Mouse (Mus musculus) forebrain, embryonic 10.5 days (tissue): ENCODE results near the gene Hoxb4. TPM values are rescaled to one million over a fixed set of nuclear protein-coding genes. Genes with fewer than 3 reads are reported as not detected.
A peak's percentile ranks its signal among the peaks of the same experiment; 100 is the strongest.

Source experiments
- DNase-seq: peaks from one replicate; pipeline ENCODE4 v3.0.0-alpha.2; 2017; ENCODE audit warnings: low spot score; ENCODE audit errors: extremely low spot score
- H3K27ac ChIP-seq: fragments of 300-500 bp; sonication (generic); 2 replicates; pipeline ENCODE4 v1.5.1; 2016; ENCODE audit warnings: mild to moderate bottlenecking
- H3K27me3 ChIP-seq: fragments of 300-500 bp; sonication (generic); 2 replicates; pipeline ENCODE4 v1.6.1; 2016; ENCODE audit warnings: mild to moderate bottlenecking; ENCODE audit not compliant: poor library complexity, severe bottlenecking
- H3K36me3 ChIP-seq: fragments of 300-500 bp; sonication (generic); replicated peaks from 2 replicates; pipeline ENCODE4 v1.6.1; 2016; ENCODE audit warnings: mild to moderate bottlenecking, moderate library complexity
- H3K4me1 ChIP-seq: fragments of 300-500 bp; sonication (generic); 2 replicates; pipeline ENCODE4 v1.6.1; 2016
- H3K4me3 ChIP-seq: fragments of 300-500 bp; sonication (generic); 2 replicates; pipeline ENCODE4 v1.5.1; 2016; ENCODE audit warnings: mild to moderate bottlenecking, moderate library complexity
- H3K9me3 ChIP-seq: fragments of 300-500 bp; sonication (generic); 2 replicates; pipeline ENCODE4 v1.6.1; 2016; ENCODE audit warnings: mild to moderate bottlenecking, moderate library complexity
- WGBS: fragments of 180-500 bp; shearing (Covaris S2); methylation state at CpG from one replicate; pipeline ENCODE4 v1.1.7; 2016; 5-methylcytosine and 5-hydroxymethylcytosine counted together
- polyA plus RNA-seq: library from polyadenylated mRNA; unstranded; fragments of >200 nt; fragmentation: Nextera tagmentation; extraction: Ambion mirVana; gene quantifications from 2 replicates; pipeline ENCODE4 v1.2.1, GENCODE M21; 2016

Gene Hoxb4
- polyA plus RNA-seq, 1 experiment from 2014 or later, result not detected

GRCm38 (mm10) chr11:96316696-96317607 is 1.1 kb upstream of the Hoxb4 start:
- no peak for DNase-seq
- Histone ChIP-seq H3K27ac (no peak overlapping the region), H3K9me3 (no peaks in the 10 kb centered on the region), H3K4me3 (no peak overlapping the region), H3K4me1 (peaks cover 24% of the 10 kb centered on the region), H3K27me3 (peaks cover 100% of the 10 kb centered on the region), H3K36me3 (no peaks in the 10 kb centered on the region)
- 4% methylated on average over 18 of the region's 18 CpGs for WGBS

GRCm38 (mm10) chr11:96318368-96319070 is 452 bp downstream of the Hoxb4 start:
- Histone ChIP-seq H3K4me1 (peaks cover 20% of the 10 kb centered on the region), H3K27me3 (peaks cover 100% of the 10 kb centered on the region), H3K9me3 (no peaks in the 10 kb centered on the region), H3K27ac (no peak overlapping the region), H3K36me3 (no peaks in the 10 kb centered on the region), H3K4me3 (peak overlapping the region; percentile 48)
- peak; percentile 76 for DNase-seq
- WGBS, result under 1% methylated on average over 41 of the region's 45 CpGs

- Histone ChIP-seq H3K36me3 (no peaks in the 10 kb centered on the region), H3K9me3 (no peaks in the 10 kb centered on the region), H3K27ac (no peak overlapping the region), H3K27me3 (peaks cover 100% of the 10 kb centered on the region), H3K4me1 (peaks cover 20% of the 10 kb centered on the region), H3K4me3 (peak overlapping the region; percentile 48)
- WGBS, result under 1% methylated on average over 34 of the region's 34 CpGs
- no peak for DNase-seq
These were observed 1.2 kb downstream of the Hoxb4 start for GRCm38 (mm10) chr11:96319071-96319902.

- WGBS, result under 1% methylated on average over 29 of the region's 29 CpGs
- H3K27me3 ChIP-seq, result peaks cover 100% of the 10 kb centered on the region
- no peak overlapping the region for H3K27ac ChIP-seq
- H3K4me1 ChIP-seq, result peaks cover 20% of the 10 kb centered on the region
- no peak for DNase-seq
- H3K9me3 ChIP-seq, result no peaks in the 10 kb centered on the region
- no peaks in the 10 kb centered on the region for H3K36me3 ChIP-seq
- H3K4me3 ChIP-seq, result no peak overlapping the region
These were observed 1.8 kb downstream of the Hoxb4 start for GRCm38 (mm10) chr11:96319910-96320309.

GRCm38 (mm10) chr11:96320688-96321087 is 2.6 kb downstream of the Hoxb4 start:
- H3K27me3 ChIP-seq, result peaks cover 100% of the 10 kb centered on the region
- peaks cover 20% of the 10 kb centered on the region for H3K4me1 ChIP-seq
- no peaks in the 10 kb centered on the region for H3K9me3 ChIP-seq
- H3K27ac ChIP-seq, result no peak overlapping the region
- H3K4me3 ChIP-seq, result no peak overlapping the region
- no peaks in the 10 kb centered on the region for H3K36me3 ChIP-seq
- WGBS, result under 1% methylated on average over 17 of the region's 17 CpGs
- DNase-seq, result no peak

GRCm38 (mm10) chr11:96321846-96322245 is 3.8 kb downstream of the Hoxb4 start:
- no peak overlapping the region for H3K4me3 ChIP-seq
- DNase-seq, result no peak
- no peaks in the 10 kb centered on the region for H3K36me3 ChIP-seq
- H3K27ac ChIP-seq, result no peak overlapping the region
- H3K4me1 ChIP-seq, result peaks cover 20% of the 10 kb centered on the region
- peaks cover 100% of the 10 kb centered on the region for H3K27me3 ChIP-seq
- H3K9me3 ChIP-seq, result no peaks in the 10 kb centered on the region
- WGBS, result 7% methylated on average over 5 of the region's 5 CpGs

- Histone ChIP-seq H3K27ac (no peak overlapping the region), H3K27me3 (peaks cover 100% of the 10 kb centered on the region), H3K4me3 (no peak overlapping the region), H3K36me3 (no peaks in the 10 kb centered on the region), H3K9me3 (no peaks in the 10 kb centered on the region), H3K4me1 (peaks cover 20% of the 10 kb centered on the region)
- no peak for DNase-seq
- 3% methylated on average over 6 of the region's 6 CpGs for WGBS
These were observed 4.7 kb downstream of the Hoxb4 start for GRCm38 (mm10) chr11:96322738-96323137.

- no peaks in the 10 kb centered on the region for H3K9me3 ChIP-seq
- H3K27ac ChIP-seq, result no peak within 1 kb of the TSS
- H3K36me3 ChIP-seq, result no peaks in the 10 kb centered on the region
- peaks cover 100% of the 10 kb centered on the region for H3K27me3 ChIP-seq
- 3% methylated on average over 10 of the region's 10 CpGs for WGBS
- H3K4me3 ChIP-seq, result no peak within 1 kb of the TSS
- H3K4me1 ChIP-seq, result peaks cover 17% of the 10 kb centered on the region
- DNase-seq, result no peak
These were observed 5.1 kb downstream of the Hoxb4 start, which contains the start of gene Hoxb3 for GRCm38 (mm10) chr11:96323154-96323553. Gene Hoxb3, plus strand, starts transcription at chr11:96323326.

GRCm38 (mm10) chr11:96324125-96324524 is 6.1 kb downstream of the Hoxb4 start:
- WGBS, result 1% methylated on average over 5 of the region's 5 CpGs
- Histone ChIP-seq H3K9me3 (no peaks in the 10 kb centered on the region), H3K36me3 (no peaks in the 10 kb centered on the region), H3K4me1 (peaks cover 7% of the 10 kb centered on the region), H3K27me3 (peaks cover 100% of the 10 kb centered on the region), H3K27ac (no peak overlapping the region), H3K4me3 (no peak overlapping the region)
- no peak for DNase-seq

- H3K27ac ChIP-seq, result no peak overlapping the region
- 3% methylated on average over 8 of the region's 8 CpGs for WGBS
- H3K4me1 ChIP-seq, result peaks cover 3% of the 10 kb centered on the region; the same call in 1 of the 2 replicates
- no peaks in the 10 kb centered on the region for H3K9me3 ChIP-seq
- no peak overlapping the region for H3K4me3 ChIP-seq
- no peaks in the 10 kb centered on the region for H3K36me3 ChIP-seq
- no peak for DNase-seq
- H3K27me3 ChIP-seq, result peaks cover 100% of the 10 kb centered on the region
These were observed 6.9 kb downstream of the Hoxb4 start for GRCm38 (mm10) chr11:96324965-96325364.

GRCm38 (mm10) chr11:96325747-96326212 is 7.7 kb downstream of the Hoxb4 start:
- Histone ChIP-seq H3K4me3 (no peak overlapping the region), H3K36me3 (no peaks in the 10 kb centered on the region), H3K4me1 (no peaks in the 10 kb centered on the region; the same call in 1 of the 2 replicates), H3K27me3 (peaks cover 100% of the 10 kb centered on the region), H3K9me3 (no peaks in the 10 kb centered on the region), H3K27ac (no peak overlapping the region)
- WGBS, result 2% methylated on average over 22 of the region's 22 CpGs
- DNase-seq, result no peak

- Histone ChIP-seq H3K36me3 (no peaks in the 10 kb centered on the region), H3K4me1 (no peaks in the 10 kb centered on the region; the same call in 1 of the 2 replicates), H3K27ac (no peak overlapping the region), H3K27me3 (peaks cover 100% of the 10 kb centered on the region), H3K4me3 (no peak overlapping the region), H3K9me3 (no peaks in the 10 kb centered on the region)
- 1% methylated on average over 12 of the region's 12 CpGs for WGBS
- no peak for DNase-seq
These were observed 8.6 kb downstream of the Hoxb4 start for GRCm38 (mm10) chr11:96326705-96327104.
